Mouse (Mus musculus) retina, postnatal 1 day (tissue): ENCODE data around the gene Coq4.
"Not testable (repeated sequence)": the region's sequence is repeated elsewhere in the genome, so short reads cannot be mapped to it uniquely, and the experiment has no call there.

ENCODE experiments used
- DNase-seq: peaks from one replicate; pipeline ENCODE4 v3.0.0-alpha.2; 2012

Coq4 gene

DNA sequence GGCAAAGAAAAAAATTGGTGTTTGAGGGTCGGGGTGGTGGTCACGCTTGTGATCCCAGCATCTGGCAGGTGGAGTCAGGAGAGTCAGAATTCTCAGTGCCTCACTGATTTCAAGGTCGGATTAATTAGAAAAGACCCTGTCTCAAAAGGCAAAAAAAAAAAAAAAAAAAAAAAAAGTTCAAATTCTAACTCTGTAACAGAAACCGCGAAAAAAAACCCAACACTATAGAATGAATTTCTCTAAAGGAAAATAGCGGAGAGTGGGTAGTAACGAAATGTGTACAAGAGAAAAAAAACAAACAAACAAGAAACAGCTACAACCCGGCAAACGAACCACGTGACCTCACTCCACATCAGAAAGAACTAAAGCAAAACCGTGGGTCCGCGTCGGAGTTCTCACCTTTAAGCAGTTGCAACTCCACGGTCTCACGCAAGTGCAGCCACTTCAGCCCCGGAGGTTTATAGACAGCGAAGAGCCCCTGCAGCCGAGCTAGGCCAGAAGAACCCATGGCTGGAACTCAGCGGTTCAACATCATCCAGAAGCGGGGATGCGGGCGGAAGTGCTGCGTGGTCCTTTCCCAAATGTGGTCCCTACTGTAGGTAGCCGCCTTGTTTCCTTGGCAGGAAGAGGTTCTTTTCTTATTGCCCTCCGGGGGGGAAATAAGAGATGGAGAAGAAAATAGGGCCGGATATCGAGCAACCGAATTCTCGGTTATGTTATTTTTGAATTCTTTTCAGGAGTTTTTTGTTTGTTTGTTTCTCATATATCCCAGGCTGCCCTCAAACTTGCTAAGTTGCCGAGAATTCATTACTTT lies at the start of gene Coq4:
TSS of gene Coq4 (plus strand) at position 390 of the 814 bp plus-strand sequence.
- peak; percentile 98 for DNase-seq

DNA sequence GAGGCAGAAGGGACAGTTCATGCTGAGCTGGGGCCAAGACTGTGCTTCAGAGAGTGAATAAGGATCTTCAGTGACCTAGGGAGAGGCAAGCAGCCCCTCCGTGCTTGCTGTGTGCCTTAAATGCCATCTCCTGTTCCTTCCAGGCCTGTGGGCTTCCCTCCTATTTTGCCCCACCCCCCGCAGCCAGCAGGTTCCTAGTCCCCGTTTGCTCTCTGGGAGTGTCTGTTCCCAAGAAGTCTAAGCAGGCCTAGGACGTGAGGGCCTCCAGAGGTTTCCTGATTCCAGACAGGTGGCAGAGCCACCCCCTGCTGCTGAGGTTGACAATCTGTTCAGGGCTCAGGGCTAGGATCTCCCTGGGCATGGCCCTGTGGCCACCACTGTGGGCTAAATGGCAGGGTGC lies 48.5 kb upstream of the Coq4 start:
- DNase-seq: no peak

DNA sequence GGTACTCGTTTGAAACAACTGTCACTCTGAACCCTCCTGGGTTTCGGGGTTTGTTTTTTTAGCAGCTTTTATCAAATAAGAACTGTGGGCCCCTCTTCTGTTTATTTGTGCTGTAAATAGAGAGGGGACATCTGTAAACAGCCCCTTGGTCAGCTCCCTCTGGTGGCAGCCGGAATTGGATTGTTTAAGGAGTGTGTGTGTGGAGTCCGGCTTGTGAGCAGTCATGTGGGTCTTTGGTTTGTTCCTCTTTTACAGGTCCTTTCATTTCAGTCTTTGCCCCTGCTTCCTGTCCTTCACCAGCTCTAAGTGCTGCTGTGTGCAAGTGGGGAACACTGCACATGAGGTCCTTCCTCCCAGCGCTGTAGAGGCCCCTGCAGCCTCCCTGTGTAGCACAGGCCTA lies 47.9 kb upstream of the Coq4 start:
- DNase-seq: no peak

DNA sequence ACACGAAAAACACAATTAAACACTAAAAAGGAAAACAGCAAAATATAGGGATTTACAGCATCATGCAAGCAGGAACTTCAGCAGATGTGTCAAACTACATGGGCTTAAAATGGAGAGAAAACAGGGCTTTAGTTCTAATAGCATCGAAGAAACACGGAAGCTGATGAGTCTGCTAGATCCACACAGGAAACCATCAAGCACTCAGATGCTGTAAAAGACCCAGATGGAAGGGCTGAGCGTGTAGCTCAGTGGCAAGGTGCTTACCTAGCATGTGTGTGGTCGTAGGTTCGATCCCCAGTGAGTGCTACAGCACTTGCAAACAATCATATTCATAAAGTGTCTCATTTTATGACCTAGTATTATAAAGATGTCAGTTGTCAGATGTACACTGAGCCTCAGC lies 46.1 kb upstream of the Coq4 start:
- DNase-seq: no peak

DNA sequence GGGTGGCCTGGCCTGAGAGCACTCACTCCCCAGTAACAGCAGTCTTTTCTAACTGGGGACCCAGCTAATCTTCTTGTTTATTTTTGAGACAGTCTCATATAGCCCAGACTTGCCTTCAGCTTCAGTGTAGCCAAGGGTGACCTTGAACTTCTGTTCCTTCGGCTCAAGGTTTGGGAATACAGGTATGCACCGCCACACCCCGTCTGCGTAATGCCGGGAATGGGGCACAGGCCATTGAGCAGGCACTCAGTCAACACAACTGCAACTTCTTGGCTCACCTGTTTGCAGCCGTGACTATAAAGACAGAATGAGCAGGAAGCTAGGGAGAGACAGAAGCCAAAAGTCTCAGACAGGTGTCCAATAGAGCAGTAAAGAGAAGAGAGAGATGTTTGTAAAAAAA lies 43.0 kb upstream of the Coq4 start:
- DNase-seq: no peak

DNA sequence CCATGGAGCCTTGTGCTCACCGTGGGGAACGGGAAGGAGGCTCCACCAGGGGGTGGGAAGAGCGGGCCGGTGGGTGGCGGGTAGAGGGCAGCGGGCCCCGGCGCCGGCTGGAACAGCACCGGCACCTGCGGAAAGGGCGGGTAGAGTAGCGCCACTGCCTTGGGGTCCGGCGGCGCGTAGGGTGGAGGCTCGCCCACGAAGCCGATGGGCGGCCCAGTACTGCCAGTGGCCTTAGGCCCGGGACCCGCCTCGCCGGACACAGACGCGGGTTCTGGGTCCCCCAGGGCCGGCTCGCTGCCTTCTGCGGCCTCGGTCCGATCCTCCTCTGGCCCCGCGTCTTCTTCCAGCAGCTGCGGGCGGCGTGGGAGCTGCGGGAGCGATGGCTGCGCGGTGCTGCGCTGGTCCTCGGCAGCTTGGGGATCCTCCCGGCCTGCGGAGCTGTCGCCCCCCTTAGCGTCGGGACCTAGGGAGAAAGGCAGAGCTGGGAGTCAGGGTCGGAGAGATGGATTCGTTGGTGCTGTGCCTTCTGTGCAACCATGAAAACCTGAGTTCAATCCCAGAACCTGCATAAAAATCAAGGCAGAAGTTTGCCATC lies 40.0 kb upstream of the Coq4 start:
- peak; percentile 12 for DNase-seq

DNA sequence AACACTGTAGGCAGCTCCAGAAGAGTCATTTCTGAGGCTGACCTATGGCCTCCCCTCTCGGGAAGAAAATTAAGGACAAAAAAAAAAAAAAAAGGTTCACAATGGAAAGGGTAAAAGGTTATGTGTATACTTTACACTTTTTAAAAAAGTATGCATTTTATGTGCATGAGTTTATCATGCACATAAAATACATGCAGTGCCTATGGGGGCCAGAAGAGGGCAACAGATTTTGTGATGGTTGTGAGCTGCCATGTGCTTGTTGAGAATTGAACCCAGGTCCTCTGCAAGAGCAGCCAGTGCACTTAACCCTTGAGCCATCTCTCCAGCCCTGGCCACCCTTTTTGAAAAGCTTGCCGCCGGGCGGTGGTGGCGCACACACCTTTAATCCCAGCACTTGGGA lies 39.4 kb upstream of the Coq4 start:
- DNase-seq: peak; percentile 42

DNA sequence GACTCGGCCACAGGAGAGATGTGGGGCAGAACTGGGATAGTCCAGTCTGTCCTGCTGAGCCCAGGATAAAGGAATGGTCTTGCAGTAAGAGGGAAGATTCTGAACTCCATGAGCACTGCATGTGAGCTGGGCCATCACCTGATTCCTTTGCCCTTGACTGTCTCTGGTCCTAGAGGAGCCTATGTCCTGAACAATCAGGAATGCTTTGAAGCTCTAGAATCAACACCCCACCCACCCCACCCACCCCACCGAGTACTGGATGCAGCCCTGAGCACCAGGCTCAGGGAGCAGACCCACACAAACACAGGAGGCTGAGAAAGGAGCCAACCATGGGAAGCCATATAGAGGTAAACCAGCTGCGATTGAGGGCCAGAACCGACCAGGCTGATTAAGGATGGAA lies 38.8 kb upstream of the Coq4 start:
- no peak for DNase-seq

DNA sequence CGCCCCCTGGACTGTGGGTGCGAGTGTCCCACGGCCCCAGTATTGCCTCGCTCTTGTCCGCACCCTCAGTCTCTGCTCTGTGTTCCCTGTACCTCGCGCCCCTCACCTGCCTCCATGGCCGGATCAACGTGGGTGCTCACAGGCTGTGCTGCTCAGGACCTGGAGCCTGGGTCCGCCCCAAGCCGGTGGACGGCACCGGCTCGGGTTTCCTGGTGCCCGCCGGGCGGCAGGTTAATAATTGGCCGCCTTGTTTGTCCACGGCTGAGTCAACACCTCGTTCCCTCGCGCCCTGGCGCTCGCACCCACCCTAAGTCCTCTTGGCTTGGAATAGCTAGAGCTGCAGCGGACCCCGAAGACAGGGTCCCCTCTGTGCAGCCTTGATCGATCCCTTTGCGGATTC lies 35.8 kb upstream of the Coq4 start, which contains the start of gene Gm13420:
TSS of gene Gm13420 (minus strand) at position 189 of the 400 bp plus-strand sequence.
- no peak for DNase-seq

DNA sequence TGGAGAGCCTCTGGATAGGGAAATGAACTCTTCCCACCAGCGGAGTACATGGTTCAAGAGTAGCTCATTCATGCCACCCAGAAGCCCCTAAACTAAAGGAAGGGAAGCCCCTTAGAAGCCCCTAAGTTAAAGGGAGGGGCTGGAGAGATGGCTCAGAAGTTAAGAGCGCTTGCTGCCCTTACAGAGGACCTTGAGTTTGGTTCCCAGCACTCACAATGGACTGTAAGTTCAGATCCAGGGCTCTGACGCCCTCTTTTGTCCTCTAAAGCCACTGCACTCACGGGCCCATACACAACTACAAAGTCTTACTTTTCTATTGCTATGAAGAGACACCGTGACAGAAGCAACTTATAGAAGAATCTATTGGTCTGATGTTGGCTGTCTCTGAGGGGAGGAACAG lies 34.9 kb upstream of the Coq4 start:
- no peak for DNase-seq

DNA sequence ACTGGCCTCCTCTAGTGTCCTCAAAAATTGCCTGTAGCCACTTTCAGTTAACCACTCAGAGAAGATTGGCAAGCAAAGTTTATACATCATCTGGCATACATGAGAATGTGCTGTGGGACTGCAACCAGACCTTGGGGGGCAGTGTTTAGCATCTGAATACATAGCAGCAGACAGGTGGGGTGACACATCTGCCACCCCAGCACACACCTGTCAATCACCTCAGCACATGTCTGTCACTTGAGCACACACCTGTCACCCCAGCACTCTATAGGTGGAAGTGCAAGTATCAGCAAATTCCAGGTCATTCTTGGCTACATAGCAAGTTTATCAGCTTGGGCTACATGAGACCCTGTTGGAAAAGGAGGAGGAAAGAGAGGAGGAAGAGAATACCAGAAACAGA lies 31.6 kb upstream of the Coq4 start:
- no peak for DNase-seq

DNA sequence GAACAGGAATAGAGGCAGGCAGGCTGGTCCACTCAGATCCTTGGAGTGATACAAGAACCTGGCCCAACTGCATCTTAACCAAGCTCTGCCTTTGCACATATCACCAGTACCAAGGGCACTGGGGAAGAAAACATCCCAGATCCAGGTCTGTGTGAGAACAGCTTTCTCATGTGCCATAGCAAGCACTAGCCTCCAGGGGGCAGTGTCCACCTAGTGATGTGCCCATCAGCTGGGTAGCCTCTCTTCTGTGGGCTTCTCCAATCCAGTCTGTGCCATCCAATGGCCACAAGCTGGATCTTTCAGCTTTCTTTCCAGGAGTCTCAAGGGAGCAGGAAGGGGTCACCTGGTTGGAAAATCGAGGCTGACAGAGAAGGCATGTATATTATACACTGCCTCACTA lies 22.5 kb upstream of the Coq4 start:
- DNase-seq: peak; percentile 78

DNA sequence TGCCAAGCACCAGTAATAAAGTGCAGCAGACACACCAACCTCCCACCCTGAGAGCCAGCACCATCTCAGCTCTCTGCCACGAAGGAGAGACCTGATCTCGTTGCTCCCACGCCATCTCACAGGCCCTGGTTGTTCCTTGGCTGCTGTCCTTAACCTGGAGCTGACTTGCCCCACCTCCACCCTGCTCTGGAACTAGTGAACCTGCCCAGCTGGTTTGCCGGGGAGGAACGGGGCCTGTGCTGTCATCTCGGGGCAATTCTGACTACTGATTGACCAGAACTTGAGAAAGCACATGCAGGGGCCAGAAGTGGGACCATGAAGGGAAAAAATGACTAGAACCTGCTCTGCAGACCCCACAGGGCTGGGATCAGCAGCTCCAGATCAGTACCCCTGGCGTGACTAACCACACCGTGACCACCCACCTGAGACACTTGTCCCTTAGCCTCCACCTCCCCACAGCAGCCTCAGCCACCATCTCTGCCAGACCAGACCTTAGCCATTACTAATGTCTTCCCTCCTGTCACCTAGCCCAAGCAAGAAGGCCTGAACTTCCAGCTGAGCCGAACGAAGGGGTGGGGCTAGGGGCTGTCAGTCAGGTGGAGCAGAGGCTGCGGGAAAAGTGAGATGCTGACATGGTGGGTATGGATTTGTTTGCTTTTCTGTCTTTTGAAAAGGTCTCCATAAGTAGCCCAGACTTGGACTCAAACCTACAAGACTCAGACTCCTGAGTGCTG lies 19.1 kb upstream of the Coq4 start:
- DNase-seq: no peak

DNA sequence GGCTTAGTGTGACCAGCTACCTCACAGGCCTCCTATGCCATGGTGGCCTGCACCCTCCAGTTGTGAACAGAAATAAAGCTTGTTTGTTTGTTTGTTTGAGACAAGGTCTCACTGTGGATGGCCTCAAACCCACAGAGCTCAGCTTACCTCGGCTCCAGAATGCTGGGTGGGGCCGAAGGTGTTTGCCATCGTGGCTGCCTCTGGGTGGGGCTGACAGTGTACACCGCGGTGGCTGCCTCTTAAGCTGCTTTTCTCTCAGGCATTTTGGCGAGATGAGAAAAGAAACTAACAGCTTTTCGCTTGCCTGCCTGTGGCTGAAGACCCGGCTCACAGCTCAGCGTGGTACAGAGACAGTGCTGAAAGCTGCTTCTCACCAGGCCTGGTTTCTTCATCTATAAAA lies 18.4 kb upstream of the Coq4 start:
- no peak for DNase-seq

DNA sequence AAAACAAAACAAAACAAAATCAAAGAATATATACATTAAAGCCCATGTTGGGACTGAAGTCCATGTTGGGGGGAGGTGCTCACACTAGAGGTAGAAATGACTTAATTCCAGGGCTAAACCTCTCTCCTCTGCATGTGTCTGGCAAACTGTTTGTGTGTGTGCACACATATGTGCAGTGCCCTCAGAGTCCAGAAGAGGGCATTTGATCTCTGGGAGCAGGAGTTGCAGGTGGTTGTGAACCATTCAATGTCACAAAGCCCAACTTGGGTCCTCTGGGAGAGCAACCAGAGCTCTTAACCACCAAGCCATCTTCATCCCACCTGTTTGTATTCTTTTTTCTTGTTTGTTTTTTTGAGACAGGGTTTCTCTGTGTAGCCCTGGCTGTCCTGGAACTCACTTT lies 17.1 kb upstream of the Coq4 start:
- DNase-seq: no peak

DNA sequence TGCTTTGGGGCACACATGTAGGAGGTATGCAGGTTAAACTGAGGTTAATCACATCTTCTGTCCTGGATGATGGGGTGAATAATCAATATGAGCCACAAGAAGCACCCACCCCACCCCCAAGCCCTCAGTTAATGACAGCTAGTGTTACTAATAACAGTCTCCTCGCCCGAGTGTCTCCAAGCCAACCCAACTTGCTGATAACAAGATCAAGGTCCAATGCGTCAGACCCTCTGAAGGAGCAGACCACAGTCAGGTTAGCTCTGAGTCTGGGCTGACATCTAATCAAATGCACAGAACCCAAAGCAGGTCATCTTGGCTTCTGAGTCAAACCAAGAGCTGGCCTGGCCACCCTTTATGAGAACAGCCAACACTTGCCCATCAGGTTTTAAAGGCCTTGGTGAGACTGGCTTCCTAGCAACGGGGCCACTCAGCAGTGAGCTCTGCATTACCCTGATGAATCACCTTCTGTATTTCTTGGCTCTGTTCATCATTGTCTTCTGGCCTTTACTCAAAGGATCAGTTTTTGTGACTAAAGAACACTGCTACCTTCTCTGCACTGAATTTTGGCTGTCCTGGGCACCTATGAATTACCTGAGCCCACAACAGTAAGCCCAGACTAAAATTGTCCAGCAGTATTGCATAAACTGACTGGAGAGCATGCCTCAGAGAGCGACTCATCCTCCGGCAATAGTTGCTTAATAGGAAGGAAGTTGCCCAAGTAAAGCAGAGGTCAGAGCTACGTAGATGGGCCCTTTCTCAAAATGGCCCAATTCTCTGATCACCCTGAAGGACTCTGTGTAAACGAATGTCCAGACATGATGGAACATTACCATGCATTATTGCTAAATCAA lies 15.5 kb upstream of the Coq4 start:
- DNase-seq: no peak

DNA sequence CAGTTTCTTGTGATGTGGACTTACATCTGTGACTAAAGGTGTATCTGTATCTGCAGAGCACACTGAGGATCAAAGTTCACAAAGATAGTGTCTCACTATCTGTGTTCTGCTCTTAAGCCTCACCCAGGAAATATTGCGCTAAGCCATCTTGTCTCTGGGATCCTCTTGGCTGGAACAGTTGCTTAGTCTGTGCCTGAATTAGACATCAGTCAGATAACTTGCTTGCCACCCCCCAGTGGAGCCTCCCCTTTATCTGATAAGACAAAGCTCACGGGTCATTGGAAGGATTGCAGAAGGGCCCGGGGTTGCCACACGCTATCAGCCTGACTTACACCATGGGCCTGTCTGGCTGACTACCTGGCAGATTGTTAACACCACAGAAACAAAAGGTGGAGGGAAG lies 14.0 kb upstream of the Coq4 start:
- no peak for DNase-seq

DNA sequence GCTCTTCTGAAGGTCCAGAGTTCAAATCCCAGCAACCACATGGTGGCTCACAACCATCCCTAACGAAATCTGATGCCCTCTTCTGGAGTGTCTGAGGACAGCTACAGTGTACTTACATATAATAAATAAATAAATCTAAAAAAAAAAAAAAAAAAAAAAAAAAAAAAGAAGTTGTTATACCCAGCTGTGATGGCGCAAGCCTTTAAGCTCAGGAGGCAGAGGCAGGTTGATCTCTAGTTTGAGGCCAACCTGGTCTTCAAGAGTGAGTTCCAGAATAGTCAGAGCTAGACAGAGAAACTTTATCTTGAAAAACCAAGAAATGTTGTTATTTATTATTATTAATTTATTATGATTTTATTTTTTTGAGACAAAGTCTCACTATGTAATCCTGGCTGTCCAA lies 6.0 kb upstream of the Coq4 start:
- not testable (repeated sequence) for DNase-seq

DNA sequence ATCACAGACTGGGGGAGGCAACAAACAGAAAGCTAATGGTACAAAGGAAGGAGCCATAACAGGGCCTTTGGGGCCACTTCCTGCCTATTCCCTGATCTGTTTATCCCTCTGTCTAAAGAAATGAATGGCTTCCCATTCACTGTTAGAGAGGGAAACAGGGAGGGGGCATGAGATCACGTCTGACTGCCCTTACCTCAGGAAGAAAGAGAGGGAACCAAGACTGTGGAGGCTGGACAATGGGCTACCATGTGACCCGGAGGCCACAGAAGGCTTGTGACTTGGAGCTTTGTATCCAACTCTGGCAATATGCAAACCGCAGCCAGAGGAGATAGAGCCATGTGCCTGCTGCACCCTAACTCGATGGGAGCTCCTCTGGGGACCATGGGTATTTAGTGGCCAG lies 3.0 kb upstream of the Coq4 start:
- DNase-seq: no peak

DNA sequence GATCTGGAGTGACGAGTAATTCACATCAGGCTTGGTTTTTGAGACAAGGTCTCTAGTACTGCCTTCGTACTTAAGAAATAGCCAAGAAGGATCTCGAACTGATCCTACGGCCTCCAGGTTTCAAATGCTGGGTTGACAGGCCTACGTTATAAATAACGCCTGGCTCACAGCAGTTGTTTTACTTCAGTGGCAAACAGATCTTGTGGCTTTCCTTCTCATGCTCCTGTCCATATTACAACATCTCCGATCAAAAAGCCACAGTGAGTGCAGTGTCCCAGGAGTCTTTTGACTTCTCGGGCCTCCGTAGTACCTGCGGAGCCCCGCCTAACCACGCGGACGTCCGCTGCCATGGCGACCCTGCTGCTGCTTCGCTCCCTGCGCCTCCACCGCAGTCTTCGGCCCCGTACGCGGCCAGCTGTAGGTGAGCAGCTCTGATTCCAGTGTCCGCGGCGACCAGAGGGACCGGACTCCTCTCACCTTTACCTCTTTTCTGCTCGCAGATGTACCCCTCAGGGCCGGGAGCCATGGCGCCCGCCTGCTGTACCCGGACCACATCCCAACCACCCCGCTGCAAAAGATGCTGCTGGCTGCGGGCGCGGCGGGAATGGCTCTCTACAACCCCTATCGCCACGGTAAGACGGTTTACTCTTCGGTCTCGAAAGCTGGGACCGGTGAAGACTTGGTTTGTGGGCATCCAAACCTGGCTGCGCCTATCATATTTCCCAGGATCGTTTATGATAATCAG lies 816 bp downstream of the Coq4 start, which contains the start of gene Trub2:
TSS of gene Trub2 (minus strand) at position 566 of the 745 bp plus-strand sequence.
- peak; percentile 89 for DNase-seq

DNA sequence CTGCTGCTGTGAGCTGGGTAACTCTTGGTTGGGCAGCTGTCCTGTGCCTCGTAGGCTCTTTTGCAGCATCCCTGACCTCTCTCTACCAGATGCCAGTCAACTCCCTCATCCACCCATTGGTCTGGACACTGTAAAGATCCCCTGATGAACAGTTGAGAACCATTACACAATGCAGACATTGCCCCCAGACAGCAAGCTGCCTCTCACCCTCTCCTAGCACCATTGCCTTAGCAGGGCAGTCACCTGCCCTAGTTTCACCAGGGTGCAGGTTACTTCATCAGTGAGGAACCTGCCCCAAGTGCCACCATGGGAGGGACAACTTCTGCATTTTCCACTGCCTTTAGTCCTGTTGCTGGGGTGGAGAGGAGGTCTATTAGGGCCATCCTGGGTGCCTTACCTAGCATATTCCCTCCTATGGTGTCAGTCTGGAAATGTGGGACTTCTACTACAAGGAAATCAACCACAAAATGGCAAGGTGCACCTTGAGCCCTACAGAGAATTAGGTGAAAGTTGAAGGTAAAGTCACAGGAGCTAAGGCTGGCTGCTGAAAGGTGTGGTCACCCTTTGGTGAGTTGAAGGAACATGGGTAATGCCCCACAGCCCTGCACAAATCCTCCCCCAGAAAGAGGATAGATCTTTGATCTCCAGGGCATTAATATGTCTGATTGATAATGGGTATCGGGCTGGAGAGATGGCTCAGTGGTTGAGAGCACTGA lies 5.6 kb downstream of the Coq4 start:
- DNase-seq: no peak
